Mouse (Mus musculus) liver, adult 2 months (tissue): ENCODE measurements around the gene Pik3cb.

Experiments
- CTCF ChIP-seq: fragments of 200-500 bp; IDR thresholded peaks from 2 replicates; pipeline ENCODE4 v1.5.1; 2011; ENCODE audit warnings: low read depth, low read length, control low read depth
- POLR2A ChIP-seq: fragments of 200-500 bp; IDR thresholded peaks from 2 replicates; pipeline ENCODE4 v1.6.1; 2011; ENCODE audit warnings: low read length, control low read depth; ENCODE audit not compliant: insufficient read depth; ENCODE audit errors: extremely low read depth

GRCm38 (mm10) chr9:99044761-99045160 is 95.7 kb downstream of the Pik3cb start:
- no peak for TF ChIP-seq POLR2A
- TF ChIP-seq CTCF = no peak
